Mouse (Mus musculus): ENCODE data around the gene Stxbp3. TPM values are rescaled to one million over a fixed set of nuclear protein-coding genes. Genes with fewer than 3 reads are reported as not detected.

Stxbp3 gene
- polyA plus RNA-seq, 1 experiment from 2014 or later = 16.7 TPM

DNA sequence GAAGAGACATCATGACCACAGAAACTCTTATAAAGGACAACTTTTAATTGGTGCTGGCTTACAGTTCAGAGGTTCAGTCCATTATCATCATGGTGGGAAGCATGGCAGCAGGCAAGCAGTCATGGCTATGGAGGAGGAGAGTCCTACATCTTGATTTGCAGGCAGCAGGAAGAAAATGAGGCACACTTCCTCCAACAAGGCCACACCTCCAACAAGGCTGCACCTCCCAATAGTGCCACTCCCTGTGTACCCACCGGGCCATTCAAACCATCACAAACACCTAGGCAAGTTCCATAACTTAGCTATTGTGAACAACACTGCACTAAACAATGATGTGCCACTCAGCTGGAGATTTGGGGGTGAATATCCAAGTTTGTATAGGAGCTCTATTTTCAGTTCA lies 85.8 kb downstream of the Stxbp3 start:
- Histone ChIP-seq H3K4me2 (ENCODE audit: low read length) (no peak overlapping the region), H3K27ac (ENCODE audit: low read depth, low read length) (no peak overlapping the region), H3K9me3 (ENCODE audit: control insufficient read depth, low read length) (no peaks in the 10 kb centered on the region), H3K4me3 (ENCODE audit: low read length) (no peak overlapping the region), H3K4me1 (ENCODE audit: control insufficient read depth, insufficient read depth, low read depth, low read length) (no peaks in the 10 kb centered on the region), H3K27me3 (replicated peaks; ENCODE audit: control insufficient read depth, insufficient read depth, low read length) (no peaks in the 10 kb centered on the region), H3K36me3 (ENCODE audit: control insufficient read depth, insufficient read depth, low read length) (no peaks in the 10 kb centered on the region), H3K9ac (ENCODE audit: low read depth, low read length) (no peak overlapping the region)
- ATAC-seq = no peak
- WGBS = 87% methylated on average over 1 of the region's 1 CpGs

DNA sequence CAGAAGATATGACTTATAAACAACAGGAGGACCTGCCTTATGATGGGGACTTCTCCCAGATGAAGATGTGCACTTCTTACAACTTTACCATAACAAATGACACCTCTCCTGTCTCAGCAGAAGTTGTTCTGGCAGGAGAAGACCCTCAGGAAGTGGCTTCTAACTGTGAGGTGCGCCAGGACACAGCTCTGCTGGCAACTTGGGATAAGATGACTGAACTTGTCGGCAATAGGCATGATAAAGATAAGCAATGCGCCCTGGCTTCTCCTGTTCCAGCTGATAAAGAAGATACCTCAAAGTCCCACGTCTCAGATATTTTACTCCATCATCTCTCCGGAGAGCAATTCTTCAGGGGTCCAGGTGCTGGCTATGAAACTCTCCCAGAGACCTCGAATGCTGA lies 88.6 kb downstream of the Stxbp3 start:
- Histone ChIP-seq H3K4me3 (ENCODE audit: low read length) (no peak overlapping the region), H3K9me3 (ENCODE audit: control insufficient read depth, low read length) (no peaks in the 10 kb centered on the region), H3K4me1 (ENCODE audit: control insufficient read depth, insufficient read depth, low read depth, low read length) (no peaks in the 10 kb centered on the region), H3K9ac (ENCODE audit: low read depth, low read length) (no peak overlapping the region), H3K27ac (ENCODE audit: low read depth, low read length) (no peak overlapping the region), H3K27me3 (replicated peaks; ENCODE audit: control insufficient read depth, insufficient read depth, low read length) (no peaks in the 10 kb centered on the region), H3K36me3 (ENCODE audit: control insufficient read depth, insufficient read depth, low read length) (no peaks in the 10 kb centered on the region), H3K4me2 (ENCODE audit: low read length) (no peak overlapping the region)
- WGBS = 82% methylated on average over 6 of the region's 6 CpGs
- no peak for ATAC-seq

DNA sequence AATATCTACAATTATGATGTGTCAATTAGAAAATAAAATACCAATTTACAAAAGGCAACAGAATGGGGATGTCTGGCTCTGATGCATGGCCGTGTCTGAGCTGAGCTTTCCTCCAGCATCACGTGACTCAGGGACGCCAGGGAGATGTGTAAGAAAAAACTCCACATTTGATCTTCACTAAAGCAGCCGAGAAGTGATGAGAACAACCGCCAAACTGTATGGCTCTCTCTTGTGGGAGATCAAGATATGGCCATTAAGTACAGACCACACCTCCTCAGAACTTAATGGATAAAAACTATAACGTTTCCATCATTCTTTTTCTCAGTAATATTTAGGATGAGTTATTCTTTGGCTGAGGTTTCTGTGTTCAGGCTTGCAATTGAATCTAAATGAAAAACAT lies 89.3 kb downstream of the Stxbp3 start:
- Histone ChIP-seq H3K9ac (ENCODE audit: low read depth, low read length) (no peak overlapping the region), H3K4me1 (ENCODE audit: control insufficient read depth, insufficient read depth, low read depth, low read length) (no peaks in the 10 kb centered on the region), H3K4me2 (ENCODE audit: low read length) (no peak overlapping the region), H3K27me3 (replicated peaks; ENCODE audit: control insufficient read depth, insufficient read depth, low read length) (no peaks in the 10 kb centered on the region), H3K4me3 (ENCODE audit: low read length) (no peak overlapping the region), H3K9me3 (ENCODE audit: control insufficient read depth, low read length) (no peaks in the 10 kb centered on the region), H3K27ac (ENCODE audit: low read depth, low read length) (no peak overlapping the region), H3K36me3 (ENCODE audit: control insufficient read depth, insufficient read depth, low read length) (no peaks in the 10 kb centered on the region)
- WGBS = 83% methylated on average over 6 of the region's 6 CpGs
- no peak for ATAC-seq

GRCm38 (mm10) chr3:108744060-108744459 lies 96.3 kb downstream of the Stxbp3 start:
- H3K27ac ChIP-seq (ENCODE audit: low read depth, low read length) = no peak overlapping the region
- no peak overlapping the region for H3K4me3 ChIP-seq (ENCODE audit: low read length)
- no peaks in the 10 kb centered on the region for H3K36me3 ChIP-seq (ENCODE audit: control insufficient read depth, insufficient read depth, low read length)
- H3K9me3 ChIP-seq (ENCODE audit: control insufficient read depth, low read length) = no peaks in the 10 kb centered on the region
- H3K4me1 ChIP-seq (ENCODE audit: control insufficient read depth, insufficient read depth, low read depth, low read length) = no peaks in the 10 kb centered on the region
- 85% methylated on average over 4 of the region's 4 CpGs for WGBS
- no peak for ATAC-seq
- no peak overlapping the region for H3K4me2 ChIP-seq (ENCODE audit: low read length)
- H3K27me3 ChIP-seq (replicated peaks; ENCODE audit: control insufficient read depth, insufficient read depth, low read length) = no peaks in the 10 kb centered on the region
- no peak overlapping the region for H3K9ac ChIP-seq (ENCODE audit: low read depth, low read length)

Other genes starting within 250 kb of the Stxbp3 start
- gene Wdr47, start 249.2 kb downstream of the Stxbp3 start, polyA plus RNA-seq (2015; fragmentation: Nextera tagmentation; extraction: Ambion mirVana) = 103 and 108 TPM in 2 replicates
- gene Clcc1, start 186.6 kb downstream of the Stxbp3 start, polyA plus RNA-seq (2015; fragmentation: Nextera tagmentation; extraction: Ambion mirVana) = 40.4 and 40.8 TPM in 2 replicates
- 19.8 and 21.1 TPM in 2 replicates for gene Gpsm2, start 118.2 kb downstream of the Stxbp3 start, polyA plus RNA-seq (2015; fragmentation: Nextera tagmentation; extraction: Ambion mirVana)
- gene Aknad1, start 100.9 kb downstream of the Stxbp3 start, polyA plus RNA-seq (2015; fragmentation: Nextera tagmentation; extraction: Ambion mirVana) = not detected in 2 replicates
- 0.05 and 0.06 TPM in 2 replicates for gene Fndc7, start 49.5 kb upstream of the Stxbp3 start, polyA plus RNA-seq (2015; fragmentation: Nextera tagmentation; extraction: Ambion mirVana)
- 48.9 and 50.6 TPM in 2 replicates for gene Prpf38b, start 71.2 kb upstream of the Stxbp3 start, polyA plus RNA-seq (2015; fragmentation: Nextera tagmentation; extraction: Ambion mirVana)
- gene Henmt1, start 99.3 kb upstream of the Stxbp3 start, polyA plus RNA-seq (2015; fragmentation: Nextera tagmentation; extraction: Ambion mirVana) = 3.7 and 3.8 TPM in 2 replicates
- gene Gm9857, start 99.9 kb upstream of the Stxbp3 start, polyA plus RNA-seq (2015; fragmentation: Nextera tagmentation; extraction: Ambion mirVana) = not detected in 2 replicates
- gene Fam102b, start 187.1 kb upstream of the Stxbp3 start, polyA plus RNA-seq (2015; fragmentation: Nextera tagmentation; extraction: Ambion mirVana) = 11.0 and 12.6 TPM in 2 replicates
- gene Slc25a54, start 239.9 kb upstream of the Stxbp3 start, polyA plus RNA-seq (2015; fragmentation: Nextera tagmentation; extraction: Ambion mirVana) = not detected in 2 replicates

Measured in hindbrain, embryonic 16.5 days (tissue).